Mouse (Mus musculus) lung, postnatal 4 days (tissue): ENCODE results near the gene Bckdhb.

Experiments
- DNase-seq, 2 experiments: peaks; one replicate each; pipeline ENCODE4 v3.0.0; 2021

Gene Bckdhb

GRCm38 (mm10) chr9:83924878-83925687 lies at the start of gene Bckdhb:
Bckdhb (plus strand) TSS chr9:83925145.
- peak; percentile 97 for DNase-seq

- no peak for DNase-seq
Observed at GRCm38 (mm10) chr9:83882191-83882590, 42.8 kb upstream of the Bckdhb start.

GRCm38 (mm10) chr9:83886149-83886548 lies 38.8 kb upstream of the Bckdhb start:
- no peak for DNase-seq

GRCm38 (mm10) chr9:83888214-83888613 lies 36.7 kb upstream of the Bckdhb start:
- peak in 1 of 2 experiments; percentile 24 for DNase-seq

- no peak for DNase-seq
Observed at GRCm38 (mm10) chr9:83893073-83893472, 31.9 kb upstream of the Bckdhb start.

GRCm38 (mm10) chr9:83893767-83894330 lies 31.1 kb upstream of the Bckdhb start:
- peak; percentile 24 to 79 for DNase-seq

GRCm38 (mm10) chr9:83902086-83902485 lies 22.9 kb upstream of the Bckdhb start:
- DNase-seq: no peak

- no peak for DNase-seq
Observed at GRCm38 (mm10) chr9:83905820-83906219, 19.1 kb upstream of the Bckdhb start.

- DNase-seq: no peak
Observed at GRCm38 (mm10) chr9:83907017-83907416, 17.9 kb upstream of the Bckdhb start.

GRCm38 (mm10) chr9:83909836-83910235 lies 15.1 kb upstream of the Bckdhb start:
- DNase-seq: no peak

- DNase-seq: no peak
Observed at GRCm38 (mm10) chr9:83910926-83911325, 14.0 kb upstream of the Bckdhb start.

GRCm38 (mm10) chr9:83922076-83922475 lies 2.9 kb upstream of the Bckdhb start:
- no peak for DNase-seq

- no peak for DNase-seq
Observed at GRCm38 (mm10) chr9:83924356-83924755, 589 bp upstream of the Bckdhb start.

GRCm38 (mm10) chr9:83925688-83926041 lies 720 bp downstream of the Bckdhb start:
- no peak for DNase-seq

- DNase-seq: no peak
Observed at GRCm38 (mm10) chr9:83926302-83926701, 1.4 kb downstream of the Bckdhb start.

GRCm38 (mm10) chr9:83939501-83939900 lies 14.6 kb downstream of the Bckdhb start:
- DNase-seq: peak in 1 of 2 experiments; percentile 1

GRCm38 (mm10) chr9:83940016-83940415 lies 15.1 kb downstream of the Bckdhb start:
- DNase-seq: peak in 1 of 2 experiments; percentile 2

- no peak for DNase-seq
Observed at GRCm38 (mm10) chr9:83940537-83941363, 15.8 kb downstream of the Bckdhb start.

- no peak for DNase-seq
Observed at GRCm38 (mm10) chr9:83951336-83951735, 26.4 kb downstream of the Bckdhb start.

- peak; percentile 75 to 84 for DNase-seq
Observed at GRCm38 (mm10) chr9:83956632-83957314, 31.8 kb downstream of the Bckdhb start.

GRCm38 (mm10) chr9:83962098-83963086 lies 37.4 kb downstream of the Bckdhb start:
- peak; percentile 54 to 67 for DNase-seq

GRCm38 (mm10) chr9:83963296-83963695 lies 38.4 kb downstream of the Bckdhb start:
- DNase-seq: no peak
